Comparison of ENCODE assay signal across 8 mouse cellular contexts in genomic region chr3:157533964-157534785, GRCm38 (mm10). TPM values are rescaled to one million over a fixed set of nuclear protein-coding genes. Genes with fewer than 3 reads are reported as not detected.
DNase-seq lines count a peak whose midpoint lies in the region; ATAC-seq lines count a peak whose summit lies in the region.

Gene Zranb2 (plus strand): TSS chr3:157534160.

- H3K4me3 ChIP-seq in embryonic facial prominence, embryonic 11.5 days (ENCODE audit: low read depth, low read length), result peak within 1 kb of the TSS; percentile 90
- peak within 1 kb of the TSS; percentile 72 for H3K4me3 ChIP-seq in limb, embryonic 10.5 days
- peak within 1 kb of the TSS; percentile 85 for H3K4me3 ChIP-seq in midbrain, embryonic 12.5 days

- under 1% methylated on average over 75 of the region's 91 CpGs for WGBS in embryonic facial prominence, embryonic 11.5 days
- under 1% methylated on average over 91 of the region's 91 CpGs for WGBS in limb, embryonic 10.5 days
- under 1% methylated on average over 82 of the region's 91 CpGs for WGBS in midbrain, embryonic 12.5 days

- peaks cover 8% of the 10 kb centered on the region for H3K27me3 ChIP-seq in embryonic facial prominence, embryonic 11.5 days (ENCODE audit: control insufficient read depth, insufficient read depth, low read length)
- H3K27me3 ChIP-seq in limb, embryonic 10.5 days (ENCODE audit: low read depth, poor library complexity, severe bottlenecking), result peaks cover 40% of the 10 kb centered on the region
- peaks cover 25% of the 10 kb centered on the region for H3K27me3 ChIP-seq in midbrain, embryonic 12.5 days

- 0 out of 2 replicates have a peak, but pooled peaks cover 2% of the 10 kb centered on the region for H3K36me3 ChIP-seq in embryonic facial prominence, embryonic 11.5 days (replicated peaks; ENCODE audit: control insufficient read depth, insufficient read depth, low read depth, low read length)
- H3K36me3 ChIP-seq in limb, embryonic 10.5 days, result peaks cover 29% of the 10 kb centered on the region
- peaks cover 17% of the 10 kb centered on the region for H3K36me3 ChIP-seq in midbrain, embryonic 12.5 days

- peak within 1 kb of the TSS; percentile 77 for H3K27ac ChIP-seq in embryonic facial prominence, embryonic 11.5 days (replicated peaks; ENCODE audit: low read depth, low read length)
- peak within 1 kb of the TSS; percentile 100 for H3K27ac ChIP-seq in limb, embryonic 10.5 days
- peak within 1 kb of the TSS; percentile 90 for H3K27ac ChIP-seq in midbrain, embryonic 12.5 days (replicated peaks)

- H3K4me1 ChIP-seq in embryonic facial prominence, embryonic 11.5 days (ENCODE audit: control insufficient read depth, insufficient read depth, low read length), result no peaks in the 10 kb centered on the region; the same call in 1 of the 2 replicates
- H3K4me1 ChIP-seq in limb, embryonic 10.5 days, result peaks cover 5% of the 10 kb centered on the region
- H3K4me1 ChIP-seq in midbrain, embryonic 12.5 days, result peaks cover 7% of the 10 kb centered on the region; the same call in 1 of the 2 replicates

- H3K4me2 ChIP-seq in embryonic facial prominence, embryonic 11.5 days (ENCODE audit: low read depth, low read length), result peak within 1 kb of the TSS; percentile 54
- H3K4me2 ChIP-seq in midbrain, embryonic 12.5 days (replicated peaks), result peak within 1 kb of the TSS; percentile 77

- peak within 1 kb of the TSS; percentile 96 for H3K9ac ChIP-seq in embryonic facial prominence, embryonic 11.5 days (replicated peaks; ENCODE audit: low read length)
- H3K9ac ChIP-seq in midbrain, embryonic 12.5 days (replicated peaks), result peak within 1 kb of the TSS; percentile 86

- ATAC-seq in embryonic facial prominence, embryonic 11.5 days (replicated peaks; ENCODE audit: insufficient number of reproducible peaks, low FRiP score, low TSS enrichment, low read depth), result peak; percentile 94
- peak; percentile 87 for ATAC-seq in granulocyte monocyte progenitor cell, adult 5-6 weeks (replicated peaks; ENCODE audit: poor library complexity, severe bottlenecking)
- ATAC-seq in midbrain, embryonic 12.5 days (ENCODE audit: low FRiP score, low read depth), result peak; percentile 96

- H3K9me3 ChIP-seq in embryonic facial prominence, embryonic 11.5 days (replicated peaks; ENCODE audit: control insufficient read depth, low read length), result no peaks in the 10 kb centered on the region
- no peaks in the 10 kb centered on the region for H3K9me3 ChIP-seq in limb, embryonic 10.5 days (replicated peaks)
- no peaks in the 10 kb centered on the region for H3K9me3 ChIP-seq in midbrain, embryonic 12.5 days

- DNase-seq in 3134 (ENCODE audit: extremely low read depth, insufficient read length, low spot score), result peak; percentile 91
- peak; percentile 94 for DNase-seq in adrenal gland, postnatal 25 days
- peak; percentile 95 for DNase-seq in embryonic facial prominence, embryonic 11.5 days (ENCODE audit: low spot score)
- peak; percentile 89 for DNase-seq in kidney, adult 11 months
- peak; percentile 98 for DNase-seq in limb, embryonic 10.5 days (ENCODE audit: low spot score)
- DNase-seq in skeletal muscle tissue, adult 2 months (ENCODE audit: low read depth, low spot score), result peak; percentile 81

RNA-seq across cellular contexts. Expression of gene Zranb2, which starts in this region (rescaled TPM):
- 75.9 and 81.4 TPM in 2 replicates for total RNA-seq in adrenal gland, postnatal 25 days (2021)
- 161 and 191 TPM in 2 replicates for polyA plus RNA-seq in embryonic facial prominence, embryonic 11.5 days (2014; fragmentation: Nextera tagmentation; extraction: Ambion mirVana)
- 69.1 and 85.9 TPM in 2 replicates for total RNA-seq in granulocyte monocyte progenitor cell, adult 5-6 weeks (2014; fragmentation: Nextera tagmentation)
- total RNA-seq in granulocyte monocyte progenitor cell, adult 5-6 weeks (2017), result 292 and 298 TPM in 2 replicates
- polyA plus RNA-seq in limb, embryonic 10.5 days (2016; fragmentation: Nextera tagmentation; extraction: Ambion mirVana), result 99.8 and 109 TPM in 2 replicates
- 129 and 135 TPM in 2 replicates for polyA plus RNA-seq in midbrain, embryonic 12.5 days (2016; fragmentation: Nextera tagmentation; extraction: Ambion mirVana)

Comparison
In these comparisons a context has a peak if more than half of its experiments do, and no peak if none do; other contexts are left out.
1. Peak in every context shown above with its lines: DNase-seq, ATAC-seq, H3K4me3 ChIP-seq and H3K27ac ChIP-seq.